Mouse (Mus musculus): Measurements from ENCODE around the gene Snrpb2. TPM values are rescaled to one million over a fixed set of nuclear protein-coding genes. Genes with fewer than 3 reads are reported as not detected.

The Snrpb2 gene
- total RNA-seq (2023), result 10 to 100 TPM; 33.4 to 35.2 TPM

GRCm38 (mm10) chr2:143062812-143063792, at the start of gene Snrpb2:
TSS of gene Snrpb2 (plus strand) at chr2:143063039.

GRCm38 (mm10) chr2:143078198-143078851, 15.5 kb downstream of the Snrpb2 start, which contains the start of gene Otor:
TSS of gene Otor (plus strand) at chr2:143078473.

Other genes starting within 250 kb of the Snrpb2 start
- gene Kif16b, start 161.5 kb upstream of the Snrpb2 start, total RNA-seq (2023), result 10 to 100 TPM; 12.0 to 14.0 TPM
- gene Otor, start 15.4 kb downstream of the Snrpb2 start, total RNA-seq (2023), result not detected

Measured in neutrophil, adult 83 days (primary cell).